Mouse (Mus musculus) MEL (cell line): ENCODE data around the gene Bnc2.

Experiments
- CHD2 ChIP-seq: IDR thresholded peaks from 2 replicates; pipeline ENCODE4 v1.6.1; 2011; ENCODE audit warnings: low read length, improper control_type of control experiment
- CTCF ChIP-seq, 3 experiments: IDR thresholded peaks in 2 of 3; conservative IDR thresholded peaks in 1 of 3; 2 replicates each; pipeline ENCODE4 v1.5.1; 2011 to 2012; ENCODE audit warnings: low read length in 3 of 3, low read depth in 2 of 3, mild to moderate bottlenecking in 2 of 3, improper control_type of control experiment in 1 of 3, inconsistent platforms in 1 of 3, mixed read lengths in 1 of 3, moderate library complexity in 1 of 3; ENCODE audit not compliant: control insufficient read depth in 1 of 3, insufficient read depth in 1 of 3, poor library complexity in 1 of 3, severe bottlenecking in 1 of 3
- EP300 ChIP-seq, 2 experiments: IDR thresholded peaks; 2 replicates each; pipeline ENCODE4 v1.6.1; 2011; ENCODE audit warnings: improper control_type of control experiment in 2 of 2, low read length in 2 of 2, low read depth in 1 of 2, mild to moderate bottlenecking in 1 of 2
- ETS1 ChIP-seq: IDR thresholded peaks from 2 replicates; pipeline ENCODE4 v1.6.1; 2012; ENCODE audit warnings: low read depth, mild to moderate bottlenecking, inconsistent platforms, low read length, improper control_type of control experiment, moderate library complexity
- KAT2A ChIP-seq: conservative IDR thresholded peaks from 2 replicates; pipeline ENCODE4 v1.6.1; 2012; ENCODE audit warnings: low read depth, low read length, improper control_type of control experiment, inconsistent platforms
- POLR2A ChIP-seq, 2 experiments: IDR thresholded peaks; 2 replicates each; pipeline ENCODE4 v1.6.1; 2011 to 2012; ENCODE audit warnings: low read length in 2 of 2, mild to moderate bottlenecking in 2 of 2, control low read depth in 1 of 2, improper control_type of control experiment in 1 of 2, low read depth in 1 of 2, moderate library complexity in 1 of 2; ENCODE audit not compliant: control insufficient read depth in 1 of 2, insufficient read depth in 1 of 2, poor library complexity in 1 of 2

GRCm38 (mm10) chr4:84675171-84675973 lies at the start of gene Bnc2:
- TF ChIP-seq KAT2A (no peak), CHD2 (no peak), ETS1 (no peak), CTCF (IDR thresholded peaks at IDR 0.05 in 2 of 3, conservative IDR thresholded peaks at IDR 0.05 in 1 of 3; ENCODE audit: control insufficient read depth in 1 of 3, insufficient read depth in 1 of 3, low read depth in 2 of 3, low read length in 3 of 3, poor library complexity in 1 of 3, severe bottlenecking in 1 of 3) (no peak), POLR2A (IDR thresholded peaks at IDR 0.05; ENCODE audit: control insufficient read depth in 1 of 2, insufficient read depth in 1 of 2, low read depth in 1 of 2, low read length in 2 of 2, poor library complexity in 1 of 2) (no peak), EP300 (IDR thresholded peaks at IDR 0.05; ENCODE audit: low read depth in 1 of 2, low read length in 2 of 2) (no peak)
